Mouse (Mus musculus) right cerebral cortex, postnatal 36 days (tissue): Measurements from ENCODE around the gene Mrpl2.

Experiments
- DNase-seq, 2 experiments: peaks; one replicate each; pipeline ENCODE4 v3.0.0; 2022; ENCODE audit warnings: low spot score in 2 of 2, mixed read lengths in 1 of 2

Gene Mrpl2

DNA sequence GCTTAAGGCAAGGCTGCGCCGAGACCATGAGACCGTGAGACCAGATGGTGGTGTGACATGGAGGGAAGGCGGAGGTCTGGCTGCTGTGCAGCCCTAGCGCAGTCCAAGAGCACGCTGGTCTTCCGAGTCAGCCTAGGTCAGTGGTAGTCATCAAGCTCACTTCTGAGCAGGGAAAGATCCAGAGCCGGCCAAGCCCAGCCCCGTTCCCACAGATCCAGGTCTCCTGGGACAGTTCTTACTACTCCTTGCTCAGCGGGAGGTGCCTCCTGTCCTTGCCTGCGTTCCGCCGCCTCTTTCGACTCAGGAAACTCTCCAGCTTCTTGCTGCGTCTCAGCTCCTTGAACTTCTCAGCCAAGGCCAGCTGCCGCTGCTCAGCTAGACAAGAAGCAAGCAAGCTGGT is 21.7 kb downstream of the Mrpl2 start:
- DNase-seq = no peak

DNA sequence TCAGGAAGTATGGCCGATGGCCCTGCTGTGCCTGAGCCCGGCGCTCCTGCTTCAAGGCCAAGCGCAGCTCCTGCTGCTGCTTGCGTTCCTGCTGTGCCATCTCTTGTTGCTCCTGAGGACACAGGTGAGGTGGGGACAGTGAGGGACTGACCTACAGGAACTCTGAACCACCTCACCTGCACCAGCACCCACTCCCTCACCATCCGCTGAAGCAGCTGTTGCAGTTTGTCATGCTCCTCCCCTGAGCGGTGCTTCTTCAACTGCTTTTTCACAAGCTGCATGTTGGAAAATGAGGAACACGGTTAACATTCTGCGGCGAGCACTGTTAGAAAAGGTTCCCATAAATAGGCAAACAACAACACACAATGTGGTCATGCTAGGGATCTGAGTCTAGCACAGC is 23.9 kb downstream of the Mrpl2 start:
- no peak for DNase-seq

DNA sequence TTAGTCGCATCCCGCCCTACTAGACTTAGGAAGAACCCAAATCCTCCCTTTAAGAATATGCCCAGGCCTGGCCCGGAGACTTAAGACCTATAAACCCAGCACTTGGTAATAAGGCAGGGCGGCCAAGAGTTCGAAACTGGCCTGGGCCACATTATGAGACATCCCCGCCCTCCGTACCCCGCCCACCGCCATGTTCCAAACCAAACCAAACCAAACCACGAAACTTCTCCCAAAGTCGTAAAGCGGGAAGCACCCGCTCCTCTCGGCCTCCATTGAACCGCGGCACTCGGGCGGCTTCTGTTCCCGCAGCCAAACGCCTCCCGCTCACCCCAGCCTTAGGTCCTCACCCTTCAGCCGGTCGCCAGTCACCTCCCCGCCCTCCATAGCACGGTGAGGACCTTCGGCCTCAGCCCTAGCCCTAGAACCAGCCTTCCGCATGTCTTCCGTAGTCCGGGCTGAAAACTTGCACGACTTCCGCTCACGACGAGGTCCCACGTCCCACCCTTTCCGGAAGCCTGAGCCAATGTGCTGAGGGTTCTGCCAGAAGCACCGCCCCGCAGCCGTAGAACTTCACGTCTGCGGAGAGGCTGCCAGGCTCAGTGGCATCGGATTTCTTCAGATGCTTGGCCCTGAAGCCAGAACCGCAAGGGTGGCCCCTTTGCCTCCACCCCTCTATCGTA is 28.0 kb downstream of the Mrpl2 start, which contains the start of gene Rrp36:
Gene Rrp36 (minus strand): TSS at position 503 of the 680 bp plus-strand sequence.
- DNase-seq = peak; percentile 81 to 89

DNA sequence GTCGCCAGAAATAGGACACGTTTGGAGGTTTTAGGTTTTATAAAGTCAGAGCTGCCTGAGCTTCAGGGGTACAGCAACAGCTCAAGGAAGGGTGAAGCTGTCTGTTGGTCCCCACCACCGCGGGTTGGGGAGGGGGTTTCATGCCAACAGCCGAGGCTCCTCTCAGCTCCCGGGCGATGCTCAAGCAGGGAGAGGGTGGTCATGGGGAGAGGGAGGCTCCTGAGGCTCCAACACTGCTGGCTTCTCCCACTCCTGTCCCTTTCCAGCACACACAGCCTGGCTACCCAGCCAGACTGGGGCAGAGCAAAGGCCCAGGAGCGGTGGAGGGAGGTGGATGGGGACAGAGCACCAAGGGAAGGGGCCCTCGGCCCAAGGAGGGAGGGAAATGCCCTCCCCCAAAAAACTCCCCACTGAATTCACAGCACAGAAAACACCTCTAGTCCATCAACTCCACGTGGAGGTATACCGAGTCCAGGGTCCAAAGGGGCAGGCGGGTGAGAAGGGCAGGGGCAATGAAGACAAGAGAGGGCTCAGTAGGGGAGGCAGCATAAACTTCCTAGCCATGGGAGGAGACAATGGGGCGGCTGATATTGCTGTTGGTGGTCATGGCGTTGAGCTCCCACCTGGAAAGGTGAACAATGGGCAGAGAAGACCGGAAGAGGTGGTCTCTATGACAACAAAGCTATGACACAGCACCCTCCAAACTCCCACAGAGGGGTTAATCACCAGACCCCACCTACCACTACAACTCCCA is 28.7 kb downstream of the Mrpl2 start:
- no peak for DNase-seq

DNA sequence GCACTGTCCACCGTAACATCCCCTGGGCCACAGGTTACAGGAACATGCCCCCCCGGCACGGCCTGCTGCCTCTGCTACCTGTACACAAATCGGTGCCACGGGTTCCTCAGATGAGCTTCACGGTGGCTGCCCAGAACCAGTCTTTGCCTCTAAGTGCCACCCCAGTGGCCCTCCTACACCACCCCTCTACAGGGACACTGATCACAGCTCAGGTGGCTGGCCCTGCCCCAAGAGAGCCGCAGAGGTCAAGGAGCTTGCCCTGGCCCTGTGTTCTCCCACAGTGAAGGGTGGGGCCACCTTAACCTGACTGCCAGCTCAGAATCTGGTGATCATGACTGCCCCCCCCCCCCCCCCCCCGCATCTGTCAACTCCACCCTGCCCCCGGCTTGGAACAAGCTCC is 32.4 kb downstream of the Mrpl2 start, which contains the start of gene Mea1:
Gene Mea1 (plus strand): TSS at position 378 of the 400 bp plus-strand sequence.
- no peak for DNase-seq

- no peak for DNase-seq
Observed at GRCm38 (mm10) chr17:46678911-46679310, 32.9 kb downstream of the Mrpl2 start.

DNA sequence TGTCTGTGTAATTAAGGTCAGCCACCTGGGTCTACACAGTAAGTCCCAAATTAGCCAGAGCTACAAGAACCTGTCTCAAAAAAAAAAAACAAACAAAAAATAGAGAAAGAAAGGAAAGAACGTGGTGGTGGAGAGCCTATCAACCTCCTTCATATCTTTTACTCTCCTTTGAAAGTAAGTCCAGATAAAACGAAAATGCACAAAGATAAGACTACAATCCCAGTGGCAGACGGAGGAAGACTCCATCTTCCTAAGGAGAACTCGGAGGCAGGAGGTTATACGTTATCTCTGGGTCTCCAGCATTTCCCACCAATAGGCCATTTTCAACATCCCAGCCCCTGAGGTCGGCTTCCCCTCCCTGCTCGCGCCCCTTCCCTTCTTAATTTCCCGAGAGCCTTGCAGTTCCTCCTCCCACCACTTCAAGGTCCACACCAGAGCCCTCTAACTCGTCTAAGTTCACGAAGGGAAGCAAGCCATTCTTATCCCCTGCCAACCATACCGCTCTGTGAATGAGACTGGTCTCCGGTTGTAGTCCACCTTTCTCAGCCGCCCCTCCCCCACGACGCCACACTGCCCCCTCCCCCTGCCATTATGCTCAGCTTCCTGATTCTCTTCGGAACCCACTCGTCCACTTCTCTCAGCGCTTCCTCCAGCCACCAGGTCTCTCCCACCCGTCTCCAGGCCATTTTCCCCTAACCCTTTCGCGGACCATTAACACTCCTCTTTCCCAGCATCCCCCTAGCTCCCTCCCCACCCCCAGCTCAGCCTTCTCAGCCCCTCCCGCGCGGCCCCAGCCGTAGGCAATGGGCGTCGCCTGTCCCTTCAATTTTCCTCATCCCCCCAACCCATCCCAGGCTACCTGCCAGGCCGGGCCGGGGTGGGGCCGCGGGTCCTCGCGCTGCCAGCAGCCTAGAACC is 34.1 kb downstream of the Mrpl2 start:
- no peak for DNase-seq

- DNase-seq = peak; percentile 97
Observed at GRCm38 (mm10) chr17:46680760-46681373, 34.8 kb downstream of the Mrpl2 start, which contains the start of gene Klhdc3. Klhdc3 (minus strand) TSS chr17:46680914.

DNA sequence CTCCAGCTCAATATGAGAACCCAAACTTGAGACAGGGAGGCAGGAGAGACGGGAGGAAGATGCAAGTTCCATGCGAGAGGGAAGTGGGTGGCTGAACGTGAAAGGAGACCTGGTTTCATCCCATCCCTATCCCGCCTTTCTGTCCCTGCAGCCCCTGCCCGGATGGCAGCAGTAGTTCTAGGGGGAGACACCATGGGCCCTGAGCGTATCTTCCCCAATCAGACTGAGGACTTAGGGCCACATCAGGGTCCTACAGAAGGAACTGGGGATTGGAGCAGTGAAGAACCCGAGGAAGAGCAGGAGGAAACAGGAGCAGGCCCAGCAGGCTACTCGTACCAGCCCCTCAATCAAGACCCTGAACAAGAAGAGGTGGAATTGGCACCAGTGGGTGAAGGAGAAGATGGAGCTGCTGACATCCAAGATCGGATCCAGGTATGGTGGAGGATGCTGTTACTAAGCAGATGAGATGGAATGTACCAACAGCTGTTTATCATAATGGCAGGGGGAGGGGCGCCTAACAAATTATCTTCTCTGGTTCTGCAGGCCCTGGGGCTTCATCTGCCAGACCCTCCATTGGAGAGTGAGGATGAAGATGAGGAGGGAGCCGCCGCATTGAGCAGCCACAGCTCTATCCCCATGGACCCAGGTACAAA is 35.6 kb downstream of the Mrpl2 start:
- no peak for DNase-seq

- no peak for DNase-seq
Observed at GRCm38 (mm10) chr17:46682654-46683389, 36.8 kb downstream of the Mrpl2 start.

DNA sequence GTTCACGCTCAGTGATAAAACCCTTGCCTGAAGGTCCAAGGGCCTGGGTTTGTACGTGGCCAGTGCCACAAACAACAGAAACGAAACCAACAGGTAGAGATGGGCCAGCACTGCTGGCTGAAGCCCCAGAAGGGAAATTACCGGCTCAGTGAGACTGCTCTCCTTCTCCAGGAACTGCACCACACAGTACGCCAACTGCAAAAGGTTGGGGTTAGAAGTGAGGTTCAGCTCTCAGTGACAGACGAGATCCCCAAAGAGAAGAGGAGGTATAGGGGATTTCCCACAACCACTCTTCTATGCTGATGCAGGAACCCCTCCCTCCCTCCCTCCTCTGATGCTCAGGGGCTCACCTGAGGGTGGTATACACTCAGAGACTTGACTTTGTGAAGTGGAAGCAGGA is 39.9 kb downstream of the Mrpl2 start:
- DNase-seq = no peak

DNA sequence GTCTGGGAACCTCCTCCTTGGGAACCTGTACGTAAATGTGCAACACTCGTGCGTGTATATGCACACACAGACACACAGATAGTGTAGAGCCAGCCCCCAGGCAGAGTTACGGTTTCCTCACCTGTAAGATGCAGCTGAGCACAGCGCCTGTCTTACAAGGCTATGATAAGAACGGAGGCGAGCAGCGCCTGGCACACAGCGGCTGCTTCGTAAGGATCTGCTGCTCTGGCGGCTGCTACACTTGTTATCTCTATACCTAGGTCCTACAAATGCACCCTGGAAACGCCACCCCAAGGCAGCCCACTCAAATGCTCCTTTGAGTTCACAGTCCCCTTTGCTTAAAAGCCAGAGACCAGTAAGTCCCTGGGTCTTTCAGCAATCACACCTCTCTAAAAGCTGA is 44.6 kb downstream of the Mrpl2 start:
- DNase-seq = no peak

GRCm38 (mm10) chr17:46691390-46691789 is 45.4 kb downstream of the Mrpl2 start:
- no peak for DNase-seq

DNA sequence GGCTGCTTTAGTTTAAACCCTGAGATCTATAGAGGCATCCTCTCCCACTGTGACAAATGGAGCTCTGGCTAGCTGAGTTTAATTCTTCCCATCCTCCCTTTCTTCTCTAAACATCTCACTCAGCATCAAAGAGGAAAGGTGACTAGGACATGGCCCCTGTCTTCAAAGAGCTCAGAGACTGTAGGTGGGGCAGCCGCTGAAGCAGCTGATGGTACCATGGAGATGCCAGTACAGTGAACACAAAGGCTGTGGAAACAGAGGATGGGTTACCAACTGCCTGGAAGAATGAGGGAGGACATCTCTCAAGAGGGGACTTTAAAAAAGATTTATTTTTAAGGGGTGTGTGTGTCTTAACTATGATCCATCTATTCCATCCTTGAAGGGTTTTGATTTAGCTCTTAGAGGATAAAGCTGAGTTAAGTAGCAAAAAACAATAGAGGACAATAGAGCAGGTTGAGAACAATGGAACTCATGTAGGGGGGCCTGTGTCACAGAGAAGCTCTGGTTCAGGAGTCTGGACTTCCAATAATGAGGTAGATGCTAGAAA is 48.6 kb downstream of the Mrpl2 start:
- no peak for DNase-seq

DNA sequence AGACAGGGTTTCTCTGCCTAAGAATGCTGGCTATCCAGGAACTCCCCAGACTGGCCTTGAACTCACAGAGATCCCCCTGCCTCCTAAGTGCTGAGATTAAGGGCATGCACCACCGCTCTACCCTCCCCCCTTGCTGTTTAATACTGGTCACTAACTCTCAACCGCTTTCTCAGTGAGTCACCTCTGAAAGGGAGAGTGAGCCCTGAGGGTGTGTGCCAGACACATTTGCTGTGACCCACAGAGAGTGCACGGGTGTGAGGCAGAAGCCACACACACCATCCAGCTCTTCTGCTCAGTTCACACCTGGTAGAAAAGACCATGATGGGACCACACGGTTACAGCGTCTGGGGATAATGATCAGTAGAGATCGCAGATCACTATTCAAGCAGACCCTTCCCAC is 52.5 kb downstream of the Mrpl2 start:
- DNase-seq = no peak

GRCm38 (mm10) chr17:46699245-46699644 is 53.2 kb downstream of the Mrpl2 start:
- no peak for DNase-seq
